Mouse (Mus musculus): ENCODE results near the gene Slc25a3. TPM values are rescaled to one million over a fixed set of nuclear protein-coding genes. Genes with fewer than 3 reads are reported as not detected.

Slc25a3 gene
- polyA plus RNA-seq, 1 experiment: 598 TPM

- no peak for TF ChIP-seq POLR2A (IDR thresholded peaks at IDR 0.05; ENCODE audit: extremely low read depth, insufficient read depth, low read length)
- no peak for TF ChIP-seq CTCF (IDR thresholded peaks at IDR 0.05; ENCODE audit: extremely low read depth, insufficient read depth, low read length)
- no peak overlapping the region for H3K4me3 ChIP-seq (ENCODE audit: insufficient read depth, low read length)
- H3K27ac ChIP-seq (ENCODE audit: insufficient read depth, low read length): no peak overlapping the region
- no peaks in the 10 kb centered on the region for H3K4me1 ChIP-seq (ENCODE audit: control insufficient read depth, insufficient read depth, low read length)
These were observed 21.9 kb downstream of the Slc25a3 start for GRCm38 (mm10) chr10:91101936-91102335.

- no peak overlapping the region for H3K27ac ChIP-seq (ENCODE audit: insufficient read depth, low read length)
- TF ChIP-seq CTCF (IDR thresholded peaks at IDR 0.05; ENCODE audit: extremely low read depth, insufficient read depth, low read length): no peak
- no peak for TF ChIP-seq POLR2A (IDR thresholded peaks at IDR 0.05; ENCODE audit: extremely low read depth, insufficient read depth, low read length)
- H3K4me1 ChIP-seq (ENCODE audit: control insufficient read depth, insufficient read depth, low read length): no peaks in the 10 kb centered on the region
- no peak overlapping the region for H3K4me3 ChIP-seq (ENCODE audit: insufficient read depth, low read length)
These were observed 23.8 kb downstream of the Slc25a3 start for GRCm38 (mm10) chr10:91100101-91100500.

GRCm38 (mm10) chr10:91098056-91098455 lies 25.8 kb downstream of the Slc25a3 start:
- no peak for TF ChIP-seq POLR2A (IDR thresholded peaks at IDR 0.05; ENCODE audit: extremely low read depth, insufficient read depth, low read length)
- no peak for TF ChIP-seq CTCF (IDR thresholded peaks at IDR 0.05; ENCODE audit: extremely low read depth, insufficient read depth, low read length)
- Histone ChIP-seq H3K4me3 (ENCODE audit: insufficient read depth, low read length) (no peak overlapping the region), H3K27ac (ENCODE audit: insufficient read depth, low read length) (no peak overlapping the region), H3K4me1 (ENCODE audit: control insufficient read depth, insufficient read depth, low read length) (no peaks in the 10 kb centered on the region)

GRCm38 (mm10) chr10:91094251-91095104 lies 29.4 kb downstream of the Slc25a3 start:
- H3K27ac ChIP-seq (ENCODE audit: insufficient read depth, low read length): no peak overlapping the region
- no peak for TF ChIP-seq POLR2A (IDR thresholded peaks at IDR 0.05; ENCODE audit: extremely low read depth, insufficient read depth, low read length)
- TF ChIP-seq CTCF (IDR thresholded peaks at IDR 0.05; ENCODE audit: extremely low read depth, insufficient read depth, low read length): no peak
- H3K4me1 ChIP-seq (ENCODE audit: control insufficient read depth, insufficient read depth, low read length): no peaks in the 10 kb centered on the region
- no peak overlapping the region for H3K4me3 ChIP-seq (ENCODE audit: insufficient read depth, low read length)

GRCm38 (mm10) chr10:91092812-91093211 lies 31.0 kb downstream of the Slc25a3 start:
- Histone ChIP-seq H3K4me3 (ENCODE audit: insufficient read depth, low read length) (no peak overlapping the region), H3K4me1 (ENCODE audit: control insufficient read depth, insufficient read depth, low read length) (no peaks in the 10 kb centered on the region), H3K27ac (ENCODE audit: insufficient read depth, low read length) (no peak overlapping the region)
- TF ChIP-seq POLR2A (IDR thresholded peaks at IDR 0.05; ENCODE audit: extremely low read depth, insufficient read depth, low read length) (no peak), CTCF (IDR thresholded peaks at IDR 0.05; ENCODE audit: extremely low read depth, insufficient read depth, low read length) (no peak)

GRCm38 (mm10) chr10:91083393-91083927 lies 40.4 kb downstream of the Slc25a3 start:
- Histone ChIP-seq H3K27ac (ENCODE audit: insufficient read depth, low read length) (no peak overlapping the region), H3K4me1 (ENCODE audit: control insufficient read depth, insufficient read depth, low read length) (no peaks in the 10 kb centered on the region), H3K4me3 (ENCODE audit: insufficient read depth, low read length) (peak overlapping the region; percentile 91)
- TF ChIP-seq CTCF (IDR thresholded peaks at IDR 0.05; ENCODE audit: extremely low read depth, insufficient read depth, low read length): no peak
- no peak for TF ChIP-seq POLR2A (IDR thresholded peaks at IDR 0.05; ENCODE audit: extremely low read depth, insufficient read depth, low read length)

GRCm38 (mm10) chr10:91082550-91083392 lies 41.1 kb downstream of the Slc25a3 start, which contains the start of the genes Apaf1 and Ikbip:
TSS of gene Apaf1 (minus strand) at chr10:91082770.
TSS of gene Ikbip (plus strand) at chr10:91082940.
- TF ChIP-seq CTCF (IDR thresholded peaks at IDR 0.05; ENCODE audit: extremely low read depth, insufficient read depth, low read length) (no peak), POLR2A (IDR thresholded peaks at IDR 0.05; ENCODE audit: extremely low read depth, insufficient read depth, low read length) (peak; percentile 55; the same call in 1 of the 2 replicates)
- no peak within 1 kb of the TSS for H3K27ac ChIP-seq (ENCODE audit: insufficient read depth, low read length)
- H3K4me1 ChIP-seq (ENCODE audit: control insufficient read depth, insufficient read depth, low read length): no peaks in the 10 kb centered on the region
- peak within 1 kb of the TSS; percentile 91 for H3K4me3 ChIP-seq (ENCODE audit: insufficient read depth, low read length)

- Histone ChIP-seq H3K27ac (ENCODE audit: insufficient read depth, low read length) (no peak overlapping the region), H3K4me3 (ENCODE audit: insufficient read depth, low read length) (peak overlapping the region; percentile 91)
- TF ChIP-seq POLR2A (IDR thresholded peaks at IDR 0.05; ENCODE audit: extremely low read depth, insufficient read depth, low read length): no peak
These were observed 41.8 kb downstream of the Slc25a3 start for GRCm38 (mm10) chr10:91081959-91082507.

GRCm38 (mm10) chr10:91080540-91080939 lies 43.3 kb downstream of the Slc25a3 start:
- Histone ChIP-seq H3K27ac (ENCODE audit: insufficient read depth, low read length) (no peak overlapping the region), H3K4me1 (ENCODE audit: control insufficient read depth, insufficient read depth, low read length) (no peaks in the 10 kb centered on the region), H3K4me3 (ENCODE audit: insufficient read depth, low read length) (no peak overlapping the region)
- no peak for TF ChIP-seq CTCF (IDR thresholded peaks at IDR 0.05; ENCODE audit: extremely low read depth, insufficient read depth, low read length)

More at GRCm38 (mm10) chr10:91081959-91082507, 41.8 kb downstream of the Slc25a3 start:
- H3K4me1 ChIP-seq (ENCODE audit: control insufficient read depth, insufficient read depth, low read length): no peaks in the 10 kb centered on the region

Measured in cortical plate, adult 2 months (tissue).